Mouse (Mus musculus): ENCODE measurements at regions not wholly inside any gene's neighbourhood (a gene's known extent, or its start where the extent isn't known, plus 50 kb on each side); places are given as distances from the start of the nearest gene placed in this dataset.

DNA sequence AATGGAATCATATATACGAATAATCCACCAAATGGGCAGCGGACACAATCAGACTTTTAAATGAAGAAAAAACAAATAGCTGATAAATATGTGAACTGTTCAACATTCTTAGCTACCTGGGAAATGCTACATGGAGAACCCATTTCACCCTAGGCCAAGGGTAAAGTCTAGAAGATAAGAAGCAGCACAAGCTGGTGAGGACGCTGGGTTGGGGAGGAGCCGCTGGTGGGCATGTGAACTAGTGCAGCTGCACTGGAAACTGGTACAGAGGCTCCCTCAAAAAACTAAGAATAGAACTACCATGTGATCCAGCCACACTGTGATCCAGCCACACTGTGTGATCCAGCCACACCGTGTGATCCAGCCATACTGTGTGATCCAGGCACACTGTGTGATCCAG lies 198.8 kb upstream of the Bmper start:
- in situ Hi-C loops (cut with MboI, MseI) = loop anchor here (5.0 to 10.0 kb wide), 3 partner anchors 307 to 469 kb away; no protein-coding TSS in a partner anchor

DNA sequence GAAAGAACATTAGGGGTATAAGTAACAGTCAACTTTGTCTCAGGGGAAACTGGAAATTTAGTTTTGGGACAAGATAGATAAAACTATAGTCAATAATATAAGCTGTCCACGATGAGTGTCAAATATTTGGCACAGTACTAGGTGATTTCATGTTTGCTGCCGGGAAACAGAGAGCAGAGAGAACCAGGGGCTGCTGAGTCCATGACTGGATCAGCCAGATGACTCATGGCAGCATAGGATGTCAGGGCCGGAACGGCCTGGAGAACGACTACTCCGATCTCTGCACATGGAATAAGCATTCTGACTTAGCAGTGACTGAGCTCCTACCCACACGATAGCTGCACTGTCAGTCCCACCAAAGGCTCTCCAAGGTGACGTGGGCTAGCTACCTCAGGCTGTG lies 197.6 kb upstream of the Bmper start:
- in situ Hi-C loops (cut with MboI, MseI) = loop anchor here (5.0 to 10.0 kb wide), 4 partner anchors 222 to 470 kb away; no protein-coding TSS in a partner anchor

DNA sequence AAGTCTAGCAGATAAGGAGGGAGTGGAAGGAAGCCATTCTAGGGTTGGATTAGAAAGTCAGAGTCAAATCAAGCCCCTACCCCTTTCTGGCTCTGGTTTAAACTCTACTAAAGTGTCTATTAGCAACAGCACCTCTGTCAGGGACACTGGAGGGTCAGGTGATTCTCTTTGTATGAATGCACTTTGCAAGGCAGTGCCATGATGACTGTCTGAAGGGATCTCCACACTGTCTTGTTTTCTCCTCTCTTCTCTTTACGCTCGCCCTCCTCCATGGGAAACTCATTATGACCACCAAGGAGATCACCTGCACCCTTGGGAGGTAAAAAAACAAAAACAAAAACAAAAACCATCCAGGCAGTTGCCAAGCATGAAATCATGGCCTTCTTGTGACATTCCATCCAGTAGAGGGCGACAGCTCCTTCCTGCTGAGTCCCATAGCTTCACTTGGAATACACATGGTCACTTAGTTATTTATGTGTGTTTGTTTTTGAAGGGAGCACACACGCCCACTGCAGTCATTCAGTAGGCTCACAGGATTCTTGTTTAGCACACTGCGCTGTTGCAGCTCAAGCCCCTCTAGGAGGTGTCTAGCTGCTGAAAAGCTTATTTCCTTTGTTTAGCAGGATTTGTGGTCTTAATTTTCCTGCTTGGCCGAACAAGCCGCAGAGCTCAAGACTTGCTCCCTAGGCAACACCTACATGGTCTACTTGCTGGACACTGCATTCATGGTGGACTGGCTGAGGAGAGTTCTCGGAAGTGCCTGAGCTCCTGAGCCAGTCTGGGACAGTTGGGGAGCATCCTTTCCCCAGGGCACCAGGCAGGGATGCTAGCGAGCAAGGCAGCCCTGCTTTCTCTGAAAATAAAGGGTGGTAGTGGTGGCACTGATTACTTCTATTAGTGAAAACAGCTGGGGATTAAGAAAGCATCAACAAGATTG lies 195.2 kb upstream of the Bmper start:
- in situ Hi-C loops (cut with MboI, MseI) = loop anchor here (5.0 to 10.0 kb wide), 4 partner anchors 220 to 473 kb away; no protein-coding TSS in a partner anchor

DNA sequence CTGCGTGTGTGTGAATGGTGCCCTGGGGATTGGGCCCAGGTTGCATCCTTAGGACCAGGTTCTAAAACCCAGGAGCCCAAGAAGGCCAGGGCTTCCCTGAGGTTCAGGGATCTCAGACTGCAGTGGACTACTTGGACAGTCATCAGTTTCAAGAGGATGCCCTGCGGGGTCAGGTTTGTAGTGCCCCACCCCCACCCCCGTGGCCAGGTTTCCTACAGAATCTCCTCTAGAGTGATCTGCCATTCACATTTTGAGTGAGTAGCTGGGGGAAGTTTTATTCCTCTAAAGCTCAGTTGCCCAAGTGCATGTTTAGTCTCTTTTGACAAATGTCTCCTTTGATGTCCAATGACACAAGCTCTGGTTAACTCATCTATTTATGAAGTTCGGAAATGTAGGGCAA lies 193.5 kb upstream of the Bmper start:
- in situ Hi-C loops (cut with MboI, MseI) = loop anchor here (5.0 to 10.0 kb wide), 4 partner anchors 218 to 475 kb away; no protein-coding TSS in a partner anchor

DNA sequence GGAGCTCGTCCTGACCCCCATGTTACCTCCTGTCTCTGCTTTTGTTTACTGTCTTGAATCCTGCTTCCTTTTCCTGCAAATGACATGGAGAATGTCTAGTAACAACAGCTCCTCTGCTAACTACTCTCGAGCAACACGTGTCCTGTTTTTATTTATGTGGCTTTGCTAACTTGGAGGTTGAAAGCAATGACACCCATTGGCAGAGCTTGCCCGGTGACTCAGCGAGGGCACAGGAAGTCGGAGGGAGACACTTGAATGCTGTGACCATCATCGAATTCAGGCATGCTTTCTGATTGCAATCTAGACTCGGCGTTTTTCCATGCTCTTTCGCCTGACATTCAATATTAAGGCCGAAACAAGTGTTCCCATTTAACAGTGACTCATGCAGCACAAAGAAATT lies 192.7 kb upstream of the Bmper start:
- in situ Hi-C loops (cut with MboI, MseI) = no loop called here

DNA sequence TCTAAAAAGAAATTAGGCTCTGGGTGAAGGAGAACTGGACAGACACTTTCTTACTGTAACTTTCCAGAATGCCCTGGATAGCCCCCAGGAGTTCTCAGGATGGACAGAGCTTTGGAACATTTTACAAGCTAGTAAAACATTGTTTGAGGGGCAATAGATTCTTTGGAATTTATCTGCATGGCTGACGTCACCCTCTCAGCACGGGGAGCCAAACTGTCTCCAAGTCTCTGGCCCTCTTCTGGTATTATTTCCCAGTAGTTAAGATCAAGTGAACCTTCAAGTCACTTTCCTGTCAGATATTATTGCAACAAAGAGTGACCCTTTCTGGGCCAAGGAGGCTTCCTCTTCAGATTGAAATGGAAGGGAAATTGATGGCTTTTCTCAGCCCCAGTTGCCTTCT lies 192.3 kb upstream of the Bmper start:
- in situ Hi-C loops (cut with MboI, MseI) = no loop called here

DNA sequence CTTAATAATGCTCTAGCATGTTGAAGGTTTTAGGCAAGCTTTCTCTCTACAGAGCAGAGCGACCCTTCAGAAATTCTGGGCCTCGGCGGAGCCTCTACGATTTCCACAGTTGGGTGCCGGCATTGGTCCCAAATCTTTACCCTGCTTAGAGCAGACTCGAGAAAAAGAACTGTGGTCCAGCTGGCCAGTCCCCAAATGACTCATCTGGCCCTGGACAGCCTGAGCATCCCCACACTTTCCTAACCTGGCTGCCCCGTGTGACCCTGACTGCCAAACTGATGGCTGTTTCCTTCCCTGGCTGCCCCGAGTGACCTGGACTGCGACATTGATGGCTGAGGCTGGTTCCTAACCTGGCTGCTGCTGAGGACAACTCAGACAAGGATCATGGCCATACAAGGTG lies 191.0 kb upstream of the Bmper start:
- in situ Hi-C loops (cut with MboI, MseI) = no loop called here

DNA sequence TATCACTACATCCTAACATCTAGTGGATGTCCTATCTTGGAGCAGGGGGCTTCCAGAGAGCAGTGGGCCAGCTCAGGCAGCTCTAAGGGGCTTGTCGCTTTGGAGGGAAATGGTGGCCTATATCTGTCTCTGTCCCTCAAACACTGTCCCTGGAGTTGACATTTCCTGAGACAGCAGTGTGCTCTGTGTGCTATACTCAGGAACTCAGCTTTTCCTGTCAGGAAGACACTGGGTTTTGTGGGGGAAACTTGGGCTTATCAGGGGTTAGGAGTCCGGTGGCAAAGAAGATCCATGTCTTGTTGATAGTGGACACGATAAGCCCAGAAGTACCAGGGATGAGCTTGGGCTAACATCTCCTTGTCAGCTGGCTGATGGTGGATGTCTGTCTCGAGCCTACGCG lies 187.6 kb upstream of the Bmper start:
- in situ Hi-C loops (cut with MboI, MseI) = no loop called here

DNA sequence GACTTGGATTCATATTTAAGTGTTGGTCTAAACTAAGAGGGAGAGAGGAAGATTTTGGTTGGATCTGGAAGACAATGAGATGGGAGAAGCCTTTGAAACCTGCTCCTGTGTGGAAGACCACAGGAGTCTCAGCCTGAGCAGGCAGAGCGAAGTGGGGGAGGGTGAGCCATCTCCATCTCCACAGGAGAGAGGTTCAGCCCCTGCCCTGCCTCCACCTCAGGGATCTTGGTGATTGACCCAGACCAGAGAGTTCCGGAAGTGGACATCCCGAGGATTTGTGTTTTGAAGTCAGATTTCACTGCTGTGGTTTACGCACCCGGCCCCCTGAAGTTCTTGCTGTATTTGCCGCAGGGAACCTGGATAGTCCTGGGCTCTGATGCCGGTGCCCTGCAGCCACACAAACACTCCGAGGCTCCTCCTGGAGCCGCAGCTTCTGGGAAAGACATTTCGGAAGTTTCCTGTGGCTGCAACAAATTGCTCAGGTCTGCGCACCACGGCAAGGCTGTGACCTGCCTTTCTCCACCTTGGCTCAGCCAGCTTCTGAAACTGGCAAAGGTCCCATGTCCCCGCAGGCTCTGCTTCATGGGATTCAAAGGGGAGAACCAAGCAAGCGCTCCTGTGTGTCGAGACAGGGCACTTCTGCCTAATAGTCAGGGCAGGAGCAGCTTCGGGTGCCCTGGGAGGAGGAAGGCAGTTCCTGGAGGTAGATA lies 186.8 kb upstream of the Bmper start:
- in situ Hi-C loops (cut with MboI, MseI) = no loop called here

DNA sequence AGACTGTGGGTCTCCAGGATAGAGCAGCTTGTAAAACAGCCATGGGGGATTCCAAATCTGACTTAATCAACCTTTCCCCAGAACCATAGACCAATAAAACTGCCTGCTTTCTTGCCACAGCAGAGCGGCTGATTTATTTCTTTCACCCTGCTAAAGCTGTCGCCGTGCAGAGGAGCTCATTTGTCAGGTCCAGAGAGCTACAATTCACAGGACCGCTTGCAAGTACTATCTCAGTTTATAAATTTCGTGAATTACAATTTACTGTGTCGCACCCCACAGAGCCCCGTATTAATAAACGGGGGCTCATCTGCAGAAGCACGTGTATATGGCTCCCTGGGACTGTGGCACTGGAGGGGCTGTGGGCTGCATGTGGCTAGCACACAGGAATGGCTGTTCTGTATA lies 185.4 kb upstream of the Bmper start:
- in situ Hi-C loops (cut with MboI, MseI) = no loop called here

DNA sequence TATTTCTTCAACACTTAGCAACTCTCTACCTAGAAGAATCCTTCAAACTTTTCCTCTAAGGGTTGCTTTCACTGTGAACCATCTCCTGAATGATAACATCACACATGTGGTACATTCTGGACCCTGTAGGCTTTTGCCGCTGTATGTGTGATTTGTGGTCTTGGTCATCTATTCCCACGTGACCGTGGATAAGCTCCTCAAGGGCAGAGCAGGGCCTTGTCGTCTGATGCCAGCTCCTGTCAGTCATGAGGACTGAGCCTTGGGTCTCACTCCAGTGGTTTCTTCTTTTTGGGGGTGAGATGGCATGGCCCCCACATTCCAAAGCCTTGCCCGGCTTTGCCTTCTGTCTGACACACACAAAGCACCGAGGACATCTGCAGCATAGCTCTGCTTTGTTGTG lies 183.3 kb upstream of the Bmper start:
- in situ Hi-C loops (cut with MboI, MseI) = no loop called here

DNA sequence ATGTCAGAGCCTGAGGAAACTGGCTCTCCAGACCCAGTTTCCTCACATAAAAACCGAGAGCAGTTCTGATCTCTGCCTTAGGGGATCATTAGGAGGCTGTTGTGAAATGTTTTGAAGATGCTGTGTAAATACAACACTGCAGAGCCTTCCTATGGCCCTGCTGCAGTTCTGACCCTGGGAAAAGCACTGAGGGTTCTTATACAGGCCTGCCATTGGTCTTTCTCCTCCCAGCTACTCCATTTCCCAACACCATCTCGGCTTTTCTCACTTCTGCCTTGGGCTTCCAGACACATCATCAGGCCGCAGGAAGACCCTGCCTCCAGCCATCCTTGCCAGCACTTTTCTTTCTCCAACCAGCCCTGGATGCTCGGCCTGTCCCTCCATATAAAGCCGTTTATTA lies 181.9 kb upstream of the Bmper start:
- in situ Hi-C loops (cut with MboI, MseI) = no loop called here

DNA sequence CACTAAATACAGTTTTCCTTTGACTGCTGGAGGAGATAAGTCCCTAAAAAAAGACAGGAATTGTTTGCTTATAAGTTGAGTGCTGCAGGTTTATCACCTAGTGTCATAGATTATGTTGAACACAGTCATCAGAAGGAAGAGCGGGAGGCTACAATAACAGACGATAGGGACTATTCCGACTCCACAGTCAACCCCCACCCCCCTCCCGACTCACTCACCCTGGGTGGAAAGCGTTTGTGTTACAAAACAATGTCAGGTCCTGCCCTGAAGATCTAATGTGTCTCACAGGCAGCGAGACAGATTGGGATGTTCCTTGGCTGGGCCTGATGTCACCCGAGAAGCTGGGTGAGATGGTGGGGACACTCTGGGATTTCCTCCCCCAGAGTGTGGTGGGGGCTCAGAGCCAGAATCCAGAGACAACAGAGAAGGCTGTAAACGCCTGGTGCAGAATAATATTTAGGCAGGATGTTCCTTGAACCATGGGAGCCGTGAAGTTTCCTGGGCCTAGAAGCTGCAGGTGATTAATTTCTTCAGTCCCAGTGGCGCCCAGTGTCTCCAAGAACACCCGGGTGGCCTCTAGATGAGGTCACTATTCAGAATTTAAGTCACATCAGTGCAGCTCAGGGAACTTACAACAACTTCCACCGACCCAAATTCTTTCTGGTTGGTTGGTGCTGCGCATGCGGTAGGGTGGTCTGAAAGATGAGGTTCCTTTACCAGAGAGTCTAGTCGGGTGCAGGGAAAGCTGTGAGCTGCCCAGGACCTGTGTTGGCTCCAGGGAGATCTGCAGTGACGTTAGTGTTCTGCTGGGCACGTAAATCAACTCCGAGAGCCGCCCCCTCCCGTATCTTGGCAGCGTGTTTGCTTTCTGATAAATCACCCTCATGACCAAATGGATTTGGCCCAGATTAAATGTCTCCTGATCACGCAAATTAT lies 181.1 kb upstream of the Bmper start:
- in situ Hi-C loops (cut with MboI, MseI) = no loop called here

DNA sequence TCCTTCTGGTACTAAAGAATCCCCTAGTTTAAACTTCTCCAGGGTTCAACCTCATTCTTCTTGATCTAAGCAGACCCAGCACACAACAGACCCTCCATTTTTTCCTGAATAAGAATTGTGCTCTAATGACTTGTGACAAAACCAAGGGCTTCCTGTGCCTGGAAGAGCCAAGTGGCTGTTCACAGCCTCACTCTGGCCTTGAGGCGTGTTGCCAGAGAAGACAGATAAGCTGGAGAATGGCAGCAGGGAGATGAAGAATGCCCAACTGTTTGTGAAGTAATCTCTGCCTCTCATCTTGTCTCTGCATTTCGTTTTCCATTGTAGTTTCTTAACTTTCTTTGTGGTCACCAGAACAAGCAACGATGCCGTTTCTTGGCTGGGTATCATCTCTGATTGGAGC lies 179.9 kb upstream of the Bmper start:
- in situ Hi-C loops (cut with MboI, MseI) = no loop called here

DNA sequence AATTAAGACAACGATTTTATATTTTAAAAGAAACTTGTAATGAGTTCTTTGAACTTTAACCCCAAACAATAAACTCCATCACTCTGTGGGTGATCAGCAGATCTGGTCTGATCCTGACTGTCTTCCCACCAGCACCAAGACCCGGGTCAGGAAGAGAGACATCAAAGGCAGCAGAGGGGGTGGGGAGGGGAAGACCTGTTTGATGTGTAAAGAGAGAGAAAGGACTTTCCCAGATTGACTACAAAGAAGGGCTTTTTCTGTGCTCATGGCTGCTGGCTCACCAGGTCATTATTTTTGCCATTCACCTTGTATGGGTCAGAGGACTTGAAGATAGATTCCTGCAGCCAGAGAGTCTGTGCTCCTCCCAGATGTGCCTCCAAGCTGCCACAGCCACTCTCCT lies 177.4 kb upstream of the Bmper start:
- in situ Hi-C loops (cut with MboI, MseI) = no loop called here

DNA sequence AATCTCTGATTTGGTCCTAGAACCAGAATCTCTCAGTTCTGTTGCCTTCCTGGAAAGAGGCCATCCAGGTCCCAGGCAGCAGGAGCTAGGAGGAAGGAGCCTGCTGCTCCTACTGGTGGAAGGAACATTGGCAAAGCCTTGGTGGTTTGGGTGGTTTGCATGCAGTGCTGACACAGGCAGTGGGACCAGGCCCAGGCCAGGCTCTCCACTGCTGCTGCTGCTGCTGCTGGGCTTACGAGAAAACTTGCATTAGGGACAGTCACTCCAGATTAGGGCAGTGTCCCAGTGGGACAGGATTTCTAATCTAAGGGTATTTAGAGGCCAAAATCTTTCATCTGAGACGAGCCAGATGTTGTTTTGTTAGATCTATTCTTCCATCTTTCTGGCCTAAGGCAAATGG lies 172.1 kb upstream of the Bmper start:
- in situ Hi-C loops (cut with MboI, MseI) = no loop called here

DNA sequence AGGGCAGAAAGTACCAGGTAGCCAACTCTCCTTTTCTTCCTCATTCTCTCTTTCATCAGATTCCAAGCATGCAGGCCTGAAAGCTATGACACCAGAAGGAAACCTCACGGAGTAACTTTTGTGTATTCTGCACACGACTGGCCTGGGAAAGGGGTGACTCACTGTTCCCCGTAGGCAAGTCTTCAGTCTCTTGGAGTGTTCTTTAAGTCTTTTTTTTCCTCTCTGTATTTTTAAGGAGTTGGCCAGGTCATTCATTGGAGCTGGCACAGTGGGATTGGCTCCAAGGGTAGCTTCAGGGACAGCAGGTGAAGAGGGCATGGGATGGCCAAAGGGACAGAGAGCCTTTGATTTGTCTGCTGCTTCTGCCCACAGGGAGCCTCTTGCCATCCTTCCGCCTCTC lies 163.3 kb upstream of the Bmper start:
- in situ Hi-C loops (cut with MboI, MseI) = no loop called here

DNA sequence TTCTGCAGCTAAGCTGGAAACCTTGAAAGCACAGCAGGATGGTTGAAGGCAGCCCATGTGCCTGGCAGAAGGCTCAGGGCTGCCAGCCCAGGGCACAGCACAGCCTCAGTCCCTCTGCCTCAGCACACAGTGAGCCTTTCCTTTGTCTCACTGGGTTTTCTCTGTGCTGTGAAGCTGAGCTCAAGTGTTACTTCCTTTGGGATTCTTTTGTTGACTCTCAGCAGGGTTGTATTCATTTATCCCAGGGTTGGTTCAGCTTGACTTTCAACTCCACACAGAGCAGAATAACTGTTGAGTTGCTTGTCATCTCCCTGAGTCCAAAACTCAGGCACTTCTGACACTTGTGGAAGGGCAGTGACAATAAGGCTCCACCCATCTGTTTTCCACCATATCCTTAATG lies 162.3 kb upstream of the Bmper start:
- in situ Hi-C loops (cut with MboI, MseI) = no loop called here

DNA sequence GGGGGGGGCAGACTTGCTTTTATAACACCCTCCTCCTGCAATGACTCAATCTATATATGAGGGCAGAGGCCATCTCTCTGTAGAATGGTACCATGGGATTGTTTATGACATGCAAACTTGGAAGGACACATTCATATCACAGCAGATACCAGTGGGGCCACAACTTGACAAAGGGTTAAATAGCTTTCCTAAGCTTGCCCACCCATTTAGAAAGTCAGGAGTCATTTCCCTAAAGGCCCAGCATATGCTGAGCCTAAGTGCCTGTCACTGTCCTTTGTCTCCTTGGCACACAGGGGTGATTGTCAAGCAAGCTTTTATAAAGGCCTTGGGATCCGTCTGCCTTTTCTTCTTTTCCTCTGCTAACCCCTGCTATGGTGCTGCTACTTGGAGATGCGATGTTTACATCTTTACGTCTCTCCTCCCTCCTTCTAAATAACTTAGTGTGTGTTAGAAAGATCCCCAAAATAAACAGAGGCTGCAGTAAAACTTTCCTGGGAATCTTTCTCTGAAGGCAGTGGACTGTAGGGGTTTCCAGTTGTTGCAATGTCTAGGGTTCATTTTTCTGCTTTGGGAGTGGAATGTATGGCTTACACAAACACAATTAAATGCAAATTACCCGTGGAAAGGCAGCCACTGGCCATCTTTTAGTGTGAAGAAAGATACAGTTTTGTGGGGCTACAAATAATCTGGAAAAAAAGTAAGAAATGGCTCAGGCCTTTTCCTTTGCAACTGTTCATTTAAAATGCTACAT lies 161.5 kb upstream of the Bmper start:
- in situ Hi-C loops (cut with MboI, MseI) = no loop called here

DNA sequence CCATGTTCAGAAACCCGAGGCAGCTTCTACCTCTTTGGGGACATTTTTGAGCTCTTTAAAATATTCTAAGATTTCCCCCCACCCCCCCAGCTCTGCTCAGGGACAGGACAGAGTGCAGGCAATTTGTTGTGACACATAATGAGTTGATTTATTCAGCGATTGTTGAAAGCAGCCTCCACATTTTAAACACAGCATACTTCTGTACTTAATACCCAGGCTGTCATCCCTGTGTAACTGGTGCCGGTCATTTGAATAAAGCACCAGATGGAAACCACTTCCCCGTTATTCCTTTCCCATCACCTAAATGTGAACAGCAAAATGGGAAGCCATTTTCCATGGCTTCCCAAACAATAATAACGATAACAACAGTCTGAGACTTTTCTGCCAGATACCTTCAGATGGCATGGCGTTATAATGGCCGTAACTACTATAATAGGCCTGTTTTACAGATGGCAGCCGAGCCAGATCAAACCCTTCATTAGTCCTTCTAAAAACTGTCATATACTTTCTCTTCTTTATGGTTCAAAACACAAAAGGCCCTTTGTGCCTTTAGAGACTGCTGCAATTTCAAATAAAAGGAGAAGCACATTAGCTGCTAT lies 160.7 kb upstream of the Bmper start:
- in situ Hi-C loops (cut with MboI, MseI) = no loop called here

Measured in T-helper 17 cell (primary cell).